Comparison of ENCODE assay signal across 13 mouse cellular contexts in the genomic region with DNA sequence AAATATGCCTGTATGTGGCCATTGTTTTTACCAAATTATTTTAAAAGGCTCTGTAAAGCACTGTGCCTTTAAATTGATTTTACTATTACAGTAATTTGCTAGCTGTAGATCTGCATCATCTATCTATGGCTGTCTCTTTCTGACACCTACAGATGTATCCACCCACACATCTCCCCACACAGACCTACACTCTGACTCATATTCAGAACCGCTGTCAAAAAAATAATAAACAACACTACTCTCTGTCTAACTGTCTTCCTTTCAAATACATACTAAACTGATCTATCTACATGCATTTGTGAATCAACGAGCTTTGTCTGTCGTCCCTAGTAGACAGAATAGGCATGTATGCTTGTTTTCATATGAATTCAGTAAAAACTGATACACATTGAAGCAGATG.
"Had no signal": no experiment of that assay in that cellular context is flagged by ENCODE, and none has a peak within 500 bp of the region (broad histone marks: within the 10 kb centered on the region; RNA-seq: fewer than 3 reads in every experiment).

No protein-coding gene starts in this region.

- DNase-seq: kidney, adult 11 months; kidney, adult 9 months; kidney, postnatal 4 days; lung, postnatal 14 days; retina, postnatal 1 day; right cerebral cortex, postnatal 4 days; spleen, adult 18-20 months had no signal

- H3K4me1 ChIP-seq: limb, embryonic 10.5 days; lung, embryonic 15.5 days; midbrain, embryonic 13.5 days; neural tube, embryonic 13.5 days had no signal

- ATAC-seq: midbrain, embryonic 13.5 days had no signal

- H3K4me3 ChIP-seq: layer of hippocampus, adult 2 months; limb, embryonic 10.5 days; lung, embryonic 15.5 days; midbrain, embryonic 13.5 days; myocyte; neural tube, embryonic 13.5 days had no signal
